Mouse (Mus musculus) CH12.LX (cell line): Measurements from ENCODE around the gene Vipr2. TPM values are rescaled to one million over a fixed set of nuclear protein-coding genes. Genes with fewer than 3 reads are reported as not detected.
A peak's percentile ranks its signal among the peaks of the same experiment; 100 is the strongest.

Experiments
- DNase-seq: peaks from one replicate; pipeline ENCODE4 v3.0.0-alpha.2; 2013; ENCODE audit errors: extremely low read depth
- H3K27ac ChIP-seq: 2 replicates; pipeline ENCODE4 v1.5.1; 2012; ENCODE audit warnings: low read depth, mild to moderate bottlenecking, control low read depth, moderate library complexity; ENCODE audit not compliant: insufficient read depth
- H3K27me3 ChIP-seq: replicated peaks from 2 replicates; pipeline ENCODE3; 2012; ENCODE audit warnings: inconsistent platforms
- H3K36me3 ChIP-seq, 2 experiments: replicated peaks in 1 of 2; 2 replicates each; pipeline versions ENCODE3 to v1.6.1; 2012; ENCODE audit warnings: inconsistent platforms in 1 of 2, low read length in 1 of 2, mild to moderate bottlenecking in 1 of 2, mixed read lengths in 1 of 2, moderate library complexity in 1 of 2; ENCODE audit not compliant: control insufficient read depth in 1 of 2, insufficient read depth in 1 of 2
- H3K4me1 ChIP-seq, 2 experiments: 2 replicates each; pipeline ENCODE4 v1.6.1; 2012; ENCODE audit warnings: inconsistent platforms in 1 of 2, moderate library complexity in 1 of 2; ENCODE audit not compliant: insufficient read depth in 2 of 2, control insufficient read depth in 1 of 2
- H3K4me2 ChIP-seq: 2 replicates; pipeline ENCODE4 v1.6.1; 2012; ENCODE audit warnings: low read depth, mild to moderate bottlenecking, control low read depth; ENCODE audit not compliant: poor library complexity, insufficient read depth, severe bottlenecking
- H3K4me3 ChIP-seq, 3 experiments: fragments of 150-350 bp in 1 of 3; sonication (generic) in 1 of 3; replicated peaks in 1 of 3; 2 replicates each; pipeline versions ENCODE3 to v1.5.1; 2011 to 2012; ENCODE audit warnings: low read depth in 2 of 3, low read length in 2 of 3, mild to moderate bottlenecking in 2 of 3, moderate library complexity in 2 of 3, control low read depth in 1 of 3, improper control_type of control experiment in 1 of 3, inconsistent platforms in 1 of 3, mixed read lengths in 1 of 3; ENCODE audit not compliant: poor library complexity in 1 of 3
- H3K79me2 ChIP-seq: replicated peaks from 2 replicates; pipeline ENCODE4 v1.6.1; 2012; ENCODE audit warnings: mild to moderate bottlenecking, moderate library complexity; ENCODE audit not compliant: control insufficient read depth, poor library complexity, insufficient read depth, severe bottlenecking; ENCODE audit errors: extremely low read depth
- H3K9ac ChIP-seq: 2 replicates; pipeline ENCODE4 v1.6.1; 2012; ENCODE audit warnings: low read depth, mild to moderate bottlenecking, control low read depth, moderate library complexity; ENCODE audit not compliant: insufficient read depth
- H3K9me3 ChIP-seq: replicated peaks from 2 replicates; pipeline ENCODE3; 2012; ENCODE audit warnings: low read length, inconsistent platforms, mixed read lengths
- CHD1 ChIP-seq: IDR thresholded peaks from 2 replicates; pipeline ENCODE4 v1.6.1; 2012; ENCODE audit warnings: low read depth, low read length, improper control_type of control experiment, inconsistent platforms
- CHD2 ChIP-seq: IDR thresholded peaks from 2 replicates; pipeline ENCODE4 v1.6.1; 2011; ENCODE audit warnings: low read length, improper control_type of control experiment
- CTCF ChIP-seq, 2 experiments: IDR thresholded peaks in 1 of 2; conservative IDR thresholded peaks in 1 of 2; 2 replicates each; pipeline ENCODE4 v1.5.1; 2011 to 2012; ENCODE audit warnings: low read depth in 2 of 2, low read length in 2 of 2, improper control_type of control experiment in 1 of 2, inconsistent platforms in 1 of 2, mild to moderate bottlenecking in 1 of 2, moderate library complexity in 1 of 2
- E2F4 ChIP-seq: IDR thresholded peaks from 2 replicates; pipeline ENCODE4 v1.6.1; 2011; ENCODE audit warnings: low read depth, low read length, improper control_type of control experiment; ENCODE audit not compliant: insufficient replicate concordance
- ELF1 ChIP-seq: IDR thresholded peaks from 2 replicates; pipeline ENCODE4 v1.6.1; 2014; ENCODE audit warnings: low read depth, mild to moderate bottlenecking, inconsistent platforms, low read length, improper control_type of control experiment
- EP300 ChIP-seq: IDR thresholded peaks from 2 replicates; pipeline ENCODE4 v1.6.1; 2011; ENCODE audit warnings: low read length, improper control_type of control experiment
- ETS1 ChIP-seq: conservative IDR thresholded peaks from 2 replicates; pipeline ENCODE4 v1.6.1; 2012; ENCODE audit warnings: low read depth, mild to moderate bottlenecking, inconsistent platforms, low read length, improper control_type of control experiment, moderate library complexity
- GABPA ChIP-seq: IDR thresholded peaks from 2 replicates; pipeline ENCODE4 v1.6.1; 2012; ENCODE audit warnings: low read depth, low read length, improper control_type of control experiment, inconsistent platforms; ENCODE audit not compliant: insufficient replicate concordance
- IRF4 ChIP-seq: IDR thresholded peaks from 2 replicates; pipeline ENCODE4 v1.6.1; 2014; ENCODE audit warnings: low read depth, mild to moderate bottlenecking, inconsistent platforms, low read length, improper control_type of control experiment
- JUN ChIP-seq: IDR thresholded peaks from 2 replicates; pipeline ENCODE4 v1.6.1; 2011; ENCODE audit warnings: low read depth, mild to moderate bottlenecking, low read length, improper control_type of control experiment, moderate library complexity; ENCODE audit not compliant: insufficient read depth
- KAT2A ChIP-seq: IDR thresholded peaks from 2 replicates; pipeline ENCODE4 v1.6.1; 2012; ENCODE audit warnings: low read length, improper control_type of control experiment, inconsistent platforms; ENCODE audit not compliant: insufficient replicate concordance
- MAZ ChIP-seq: IDR thresholded peaks from 2 replicates; pipeline ENCODE4 v1.6.1; 2012; ENCODE audit warnings: low read depth, mild to moderate bottlenecking, inconsistent platforms, low read length, improper control_type of control experiment, moderate library complexity
- MEF2A ChIP-seq: IDR thresholded peaks from 2 replicates; pipeline ENCODE4 v1.6.1; 2014; ENCODE audit warnings: low read depth, mild to moderate bottlenecking, inconsistent platforms, low read length, improper control_type of control experiment, borderline replicate concordance
- MYC ChIP-seq: IDR thresholded peaks from 2 replicates; pipeline ENCODE4 v1.6.1; 2011; ENCODE audit warnings: low read depth, mild to moderate bottlenecking, improper control_type of control experiment, low read length
- NELFE ChIP-seq: IDR thresholded peaks from 2 replicates; pipeline ENCODE4 v1.6.1; 2011; ENCODE audit warnings: low read depth, low read length, improper control_type of control experiment
- PAX5 ChIP-seq: IDR thresholded peaks from 2 replicates; pipeline ENCODE4 v1.6.1; 2012; ENCODE audit warnings: low read length, inconsistent platforms, mixed read lengths
- POLR2A ChIP-seq: IDR thresholded peaks from 2 replicates; pipeline ENCODE4 v1.6.1; 2011; ENCODE audit warnings: low read depth, mild to moderate bottlenecking, improper control_type of control experiment, low read length
- POLR2AphosphoS2 ChIP-seq: IDR thresholded peaks from 2 replicates; pipeline ENCODE4 v1.6.1; 2011; ENCODE audit warnings: low read depth, low read length, improper control_type of control experiment
- RAD21 ChIP-seq: IDR thresholded peaks from 2 replicates; pipeline ENCODE4 v1.6.1; 2011; ENCODE audit warnings: low read depth, mild to moderate bottlenecking, low read length, improper control_type of control experiment, moderate library complexity
- SIN3A ChIP-seq: IDR thresholded peaks from 2 replicates; pipeline ENCODE4 v1.6.1; 2012; ENCODE audit warnings: low read length, improper control_type of control experiment, inconsistent platforms
- TBP ChIP-seq: conservative IDR thresholded peaks from 2 replicates; pipeline ENCODE4 v1.6.1; 2011; ENCODE audit warnings: low read depth, low read length, improper control_type of control experiment
- ZC3H11A ChIP-seq: IDR thresholded peaks from 2 replicates; pipeline ENCODE4 v1.6.1; 2012; ENCODE audit warnings: low read depth, mild to moderate bottlenecking, inconsistent platforms, low read length, improper control_type of control experiment
- ZKSCAN1 ChIP-seq: IDR thresholded peaks from 2 replicates; pipeline ENCODE4 v1.6.1; 2012; ENCODE audit warnings: low read depth, inconsistent platforms, low read length, improper control_type of control experiment, borderline replicate concordance
- ZMIZ1 ChIP-seq: IDR thresholded peaks from 2 replicates; pipeline ENCODE4 v1.6.1; 2012; ENCODE audit warnings: low read depth, mild to moderate bottlenecking, inconsistent platforms, low read length, improper control_type of control experiment
- dilution Hi-C: fragments of 300-500 bp; cut with MboI; formaldehyde crosslinking; loops from 2 replicates; pipeline ENCODE4 v1.14.3; 2020; ENCODE audit warnings: low sequenced_read_pairs; ENCODE audit not compliant: extremely low pct_unique_long_range_greater_than_20kb, extremely low pct_ligation_motif_present
- in situ Hi-C: fragments of 300-500 bp; cut with MboI; formaldehyde crosslinking; loops from 3 replicates; pipeline ENCODE4 v1.14.3; 2019; ENCODE audit warnings: low sequenced_read_pairs, low pct_ligation_motif_present, low pct_unique_long_range_greater_than_20kb, mixed read lengths
- polyA plus RNA-seq: library from polyadenylated mRNA; unstranded; fragments of >175 nt; gene quantifications from 2 replicates; pipeline ENCODE4 v1.2.1, GENCODE M21; 2012; ENCODE audit warnings: low read depth; ENCODE audit not compliant: insufficient read length
- total RNA-seq, 2 experiments: library from RNA; depleted of rRNA; stranded (reverse); fragments of 300-350 nt in 1 of 2; fragments of >200 nt in 1 of 2; gene quantifications; 2 replicates each; pipeline ENCODE4 v1.2.3; 2012 to 2014

The Vipr2 gene
- total and polyA plus RNA-seq, 3 experiments: 0.05 to 0.19 TPM; not detected in 1

GRCm38 (mm10) chr12:116054342-116054741 lies 23.2 kb upstream of the Vipr2 start:
- DNase-seq: peak; percentile 35
- Histone ChIP-seq H3K79me2 (peaks cover 13% of the 10 kb centered on the region), H3K9me3 (peaks cover 11% of the 10 kb centered on the region), H3K36me3 (peaks cover 32 to 65% of the 10 kb centered on the region in 2 experiments), H3K27me3 (no peaks in the 10 kb centered on the region), H3K27ac (no peak overlapping the region), H3K4me3 (no peak overlapping the region), H3K4me1 (peaks cover 0 to 33% of the 10 kb centered on the region in 2 experiments; a peak in 2 of 4 replicates), H3K4me2 (no peak overlapping the region), H3K9ac (no peak overlapping the region)
- dilution Hi-C loops (no loop called here), in situ Hi-C loops (no loop called here)
- TF ChIP-seq MYC (no peak), MEF2A (no peak), CHD1 (no peak), ZC3H11A (no peak), ZMIZ1 (no peak), IRF4 (no peak), SIN3A (no peak), RAD21 (no peak), POLR2A (no peak), ELF1 (no peak), E2F4 (no peak), TBP (no peak), MAZ (no peak), ETS1 (no peak)

- in situ Hi-C loops: no loop called here
- H3K27ac ChIP-seq: no peak overlapping the region
- no peak overlapping the region for H3K9ac ChIP-seq
- no peak overlapping the region for H3K4me2 ChIP-seq
- H3K79me2 ChIP-seq: peaks cover 9% of the 10 kb centered on the region
- peaks cover 25% of the 10 kb centered on the region for H3K9me3 ChIP-seq
- no peak overlapping the region for H3K4me3 ChIP-seq
- H3K36me3 ChIP-seq: peaks cover 38 to 68% of the 10 kb centered on the region in 2 experiments
- TF ChIP-seq ELF1: no peak
- TF ChIP-seq RAD21: no peak
- no peak for TF ChIP-seq POLR2AphosphoS2
- TF ChIP-seq CTCF (conservative IDR thresholded peaks at IDR 0.05 in 1 of 2, IDR thresholded peaks at IDR 0.05 in 1 of 2; ENCODE audit: low read depth in 2 of 2, low read length in 2 of 2): no peak
- no peak for TF ChIP-seq E2F4
- TF ChIP-seq KAT2A: no peak
- no peak for TF ChIP-seq NELFE
- no peak for TF ChIP-seq GABPA
- no peak for TF ChIP-seq CHD2
- no peak for TF ChIP-seq ZKSCAN1
- no peak for TF ChIP-seq EP300
- TF ChIP-seq PAX5: no peak
- no peak for TF ChIP-seq JUN
- no peak for TF ChIP-seq POLR2A
- TF ChIP-seq MYC: no peak
- TF ChIP-seq, all 38 proteins: peak for 0
- dilution Hi-C loops: no loop called here
- H3K27me3 ChIP-seq: no peaks in the 10 kb centered on the region
- peaks cover 0 to 23% of the 10 kb centered on the region in 2 experiments; a peak in 2 of 4 replicates for H3K4me1 ChIP-seq
- DNase-seq: no peak
Measured at GRCm38 (mm10) chr12:116056112-116056511, 21.4 kb upstream of the Vipr2 start.
